Mouse (Mus musculus): ENCODE results near the gene Lamp2. TPM values are rescaled to one million over a fixed set of nuclear protein-coding genes. Genes with fewer than 3 reads are reported as not detected.

Lamp2 gene
- polyA plus RNA-seq, 1 experiment from 2014 or later = 85.4 TPM

GRCm38 (mm10) chrX:38462101-38462500 lies 5.8 kb upstream of the Lamp2 start:
- DNase-seq (ENCODE audit: low spot score) (no peak), ATAC-seq (ENCODE audit: low FRiP score) (no peak)
- H3K9ac ChIP-seq = no peak overlapping the region
- H3K9me3 ChIP-seq (ENCODE audit: control insufficient read depth, low read length) = no peaks in the 10 kb centered on the region
- no peaks in the 10 kb centered on the region for H3K27me3 ChIP-seq (ENCODE audit: control insufficient read depth, insufficient read depth, low read length)
- no peaks in the 10 kb centered on the region for H3K36me3 ChIP-seq (replicated peaks; ENCODE audit: control insufficient read depth, insufficient read depth)
- no peak overlapping the region for H3K27ac ChIP-seq
- no peaks in the 10 kb centered on the region for H3K4me1 ChIP-seq (replicated peaks; ENCODE audit: control insufficient read depth, insufficient read depth, low read length)
- 92% methylated on average over 5 of the region's 5 CpGs for WGBS
- no peak overlapping the region for H3K4me2 ChIP-seq (replicated peaks)
- no peak overlapping the region for H3K4me3 ChIP-seq (replicated peaks; ENCODE audit: low read length)

- ATAC-seq (ENCODE audit: low FRiP score) = no peak
These were observed 4.6 kb upstream of the Lamp2 start for GRCm38 (mm10) chrX:38460887-38461286.

GRCm38 (mm10) chrX:38459076-38459475 lies 2.8 kb upstream of the Lamp2 start:
- Histone ChIP-seq H3K9me3 (ENCODE audit: control insufficient read depth, low read length) (no peaks in the 10 kb centered on the region), H3K4me3 (replicated peaks; ENCODE audit: low read length) (no peak overlapping the region), H3K27me3 (ENCODE audit: control insufficient read depth, insufficient read depth, low read length) (no peaks in the 10 kb centered on the region), H3K36me3 (replicated peaks; ENCODE audit: control insufficient read depth, insufficient read depth) (no peaks in the 10 kb centered on the region), H3K4me1 (replicated peaks; ENCODE audit: control insufficient read depth, insufficient read depth, low read length) (peaks cover 5% of the 10 kb centered on the region; the same call in 1 of the 2 replicates), H3K4me2 (replicated peaks) (no peak overlapping the region), H3K27ac (no peak overlapping the region), H3K9ac (no peak overlapping the region)
- WGBS = 82% methylated on average over 8 of the region's 8 CpGs
- no peak for DNase-seq (ENCODE audit: low spot score)
- no peak for ATAC-seq (ENCODE audit: low FRiP score)

More at GRCm38 (mm10) chrX:38460887-38461286, 4.6 kb upstream of the Lamp2 start:
- no peak for DNase-seq (ENCODE audit: low spot score)
- Histone ChIP-seq H3K4me1 (replicated peaks; ENCODE audit: control insufficient read depth, insufficient read depth, low read length) (no peaks in the 10 kb centered on the region), H3K36me3 (replicated peaks; ENCODE audit: control insufficient read depth, insufficient read depth) (no peaks in the 10 kb centered on the region), H3K27ac (no peak overlapping the region), H3K4me3 (replicated peaks; ENCODE audit: low read length) (no peak overlapping the region), H3K27me3 (ENCODE audit: control insufficient read depth, insufficient read depth, low read length) (no peaks in the 10 kb centered on the region), H3K9me3 (ENCODE audit: control insufficient read depth, low read length) (no peaks in the 10 kb centered on the region), H3K4me2 (replicated peaks) (no peak overlapping the region), H3K9ac (no peak overlapping the region)
- 70% methylated on average over 3 of the region's 3 CpGs for WGBS

GRCm38 (mm10) chrX:38456635-38457006 lies 367 bp upstream of the Lamp2 start:
- Histone ChIP-seq H3K4me1 (replicated peaks; ENCODE audit: control insufficient read depth, insufficient read depth, low read length) (peaks cover 5% of the 10 kb centered on the region; the same call in 1 of the 2 replicates), H3K4me3 (replicated peaks; ENCODE audit: low read length) (no peak overlapping the region), H3K27ac (no peak overlapping the region), H3K4me2 (replicated peaks) (no peak overlapping the region), H3K9me3 (ENCODE audit: control insufficient read depth, low read length) (no peaks in the 10 kb centered on the region), H3K9ac (no peak overlapping the region), H3K36me3 (replicated peaks; ENCODE audit: control insufficient read depth, insufficient read depth) (0 out of 2 replicates have a peak, but pooled peaks cover 3% of the 10 kb centered on the region), H3K27me3 (ENCODE audit: control insufficient read depth, insufficient read depth, low read length) (no peaks in the 10 kb centered on the region)
- 30% methylated on average over 3 of the region's 3 CpGs for WGBS
- ATAC-seq (ENCODE audit: low FRiP score) (no peak), DNase-seq (ENCODE audit: low spot score) (no peak)

GRCm38 (mm10) chrX:38455474-38455873 lies 780 bp downstream of the Lamp2 start:
- Histone ChIP-seq H3K4me3 (replicated peaks; ENCODE audit: low read length) (peak overlapping the region; percentile 57), H3K9ac (peak overlapping the region; percentile 67), H3K9me3 (ENCODE audit: control insufficient read depth, low read length) (no peaks in the 10 kb centered on the region), H3K27ac (0 out of 2 replicates have a peak overlapping the region, but pooled peaks have one; percentile 62), H3K4me1 (replicated peaks; ENCODE audit: control insufficient read depth, insufficient read depth, low read length) (peaks cover 5% of the 10 kb centered on the region; the same call in 1 of the 2 replicates), H3K27me3 (ENCODE audit: control insufficient read depth, insufficient read depth, low read length) (no peaks in the 10 kb centered on the region), H3K4me2 (replicated peaks) (peak overlapping the region; percentile 58), H3K36me3 (replicated peaks; ENCODE audit: control insufficient read depth, insufficient read depth) (0 out of 2 replicates have a peak, but pooled peaks cover 7% of the 10 kb centered on the region)
- ATAC-seq (ENCODE audit: low FRiP score) = no peak
- no peak for DNase-seq (ENCODE audit: low spot score)
- 18% methylated on average over 7 of the region's 7 CpGs for WGBS

- peaks cover 12% of the 10 kb centered on the region; the same call in 1 of the 2 replicates for H3K36me3 ChIP-seq (replicated peaks; ENCODE audit: control insufficient read depth, insufficient read depth)
- no peak overlapping the region for H3K9ac ChIP-seq
- 41% methylated on average over 2 of the region's 2 CpGs for WGBS
- ATAC-seq (ENCODE audit: low FRiP score) = no peak
- no peak overlapping the region for H3K27ac ChIP-seq
- H3K4me2 ChIP-seq (replicated peaks) = peak overlapping the region; percentile 58
- no peaks in the 10 kb centered on the region for H3K9me3 ChIP-seq (ENCODE audit: control insufficient read depth, low read length)
- peak overlapping the region; percentile 57; the same call in 1 of the 2 replicates for H3K4me3 ChIP-seq (replicated peaks; ENCODE audit: low read length)
- no peaks in the 10 kb centered on the region for H3K27me3 ChIP-seq (ENCODE audit: control insufficient read depth, insufficient read depth, low read length)
- H3K4me1 ChIP-seq (replicated peaks; ENCODE audit: control insufficient read depth, insufficient read depth, low read length) = peaks cover 5% of the 10 kb centered on the region; the same call in 1 of the 2 replicates
- no peak for DNase-seq (ENCODE audit: low spot score)
These were observed 1.4 kb downstream of the Lamp2 start for GRCm38 (mm10) chrX:38454900-38455299.

GRCm38 (mm10) chrX:38453924-38454323 lies 2.3 kb downstream of the Lamp2 start:
- WGBS = 93% methylated on average over 5 of the region's 5 CpGs
- Histone ChIP-seq H3K4me3 (replicated peaks; ENCODE audit: low read length) (no peak overlapping the region), H3K27me3 (ENCODE audit: control insufficient read depth, insufficient read depth, low read length) (no peaks in the 10 kb centered on the region), H3K36me3 (replicated peaks; ENCODE audit: control insufficient read depth, insufficient read depth) (peaks cover 16% of the 10 kb centered on the region; the same call in 1 of the 2 replicates), H3K9ac (no peak overlapping the region), H3K4me1 (replicated peaks; ENCODE audit: control insufficient read depth, insufficient read depth, low read length) (peaks cover 5% of the 10 kb centered on the region; the same call in 1 of the 2 replicates), H3K27ac (no peak overlapping the region), H3K9me3 (ENCODE audit: control insufficient read depth, low read length) (no peaks in the 10 kb centered on the region), H3K4me2 (replicated peaks) (no peak overlapping the region)
- DNase-seq (ENCODE audit: low spot score) (no peak), ATAC-seq (ENCODE audit: low FRiP score) (no peak)

- WGBS = 81% methylated on average over 6 of the region's 6 CpGs
- no peak for DNase-seq (ENCODE audit: low spot score)
- peaks cover 5% of the 10 kb centered on the region; the same call in 1 of the 2 replicates for H3K4me1 ChIP-seq (replicated peaks; ENCODE audit: control insufficient read depth, insufficient read depth, low read length)
These were observed 5.8 kb downstream of the Lamp2 start for GRCm38 (mm10) chrX:38450476-38450875.

GRCm38 (mm10) chrX:38445705-38446104 lies 10.5 kb downstream of the Lamp2 start:
- no peak overlapping the region for H3K9ac ChIP-seq
- 81% methylated on average over 1 of the region's 1 CpGs for WGBS
- no peak overlapping the region for H3K4me3 ChIP-seq (replicated peaks; ENCODE audit: low read length)

More at GRCm38 (mm10) chrX:38450476-38450875, 5.8 kb downstream of the Lamp2 start:
- H3K27me3 ChIP-seq (ENCODE audit: control insufficient read depth, insufficient read depth, low read length) = no peaks in the 10 kb centered on the region
- no peak for ATAC-seq (ENCODE audit: low FRiP score)
- H3K9me3 ChIP-seq (ENCODE audit: control insufficient read depth, low read length) = no peaks in the 10 kb centered on the region
- no peak overlapping the region for H3K27ac ChIP-seq
- peaks cover 16% of the 10 kb centered on the region; the same call in 1 of the 2 replicates for H3K36me3 ChIP-seq (replicated peaks; ENCODE audit: control insufficient read depth, insufficient read depth)
- H3K4me2 ChIP-seq (replicated peaks) = no peak overlapping the region
- H3K4me3 ChIP-seq (replicated peaks; ENCODE audit: low read length) = no peak overlapping the region
- H3K9ac ChIP-seq = no peak overlapping the region

More at GRCm38 (mm10) chrX:38445705-38446104, 10.5 kb downstream of the Lamp2 start:
- H3K4me1 ChIP-seq (replicated peaks; ENCODE audit: control insufficient read depth, insufficient read depth, low read length) = no peaks in the 10 kb centered on the region
- H3K4me2 ChIP-seq (replicated peaks) = no peak overlapping the region
- ATAC-seq (ENCODE audit: low FRiP score) (no peak), DNase-seq (ENCODE audit: low spot score) (no peak)
- peaks cover 12% of the 10 kb centered on the region; the same call in 1 of the 2 replicates for H3K36me3 ChIP-seq (replicated peaks; ENCODE audit: control insufficient read depth, insufficient read depth)
- H3K27me3 ChIP-seq (ENCODE audit: control insufficient read depth, insufficient read depth, low read length) = no peaks in the 10 kb centered on the region
- no peaks in the 10 kb centered on the region for H3K9me3 ChIP-seq (ENCODE audit: control insufficient read depth, low read length)
- H3K27ac ChIP-seq = no peak overlapping the region

All from hindbrain, embryonic 14.5 days (tissue).